Mouse (Mus musculus): ENCODE results near the gene Ppp4r4.

DNA sequence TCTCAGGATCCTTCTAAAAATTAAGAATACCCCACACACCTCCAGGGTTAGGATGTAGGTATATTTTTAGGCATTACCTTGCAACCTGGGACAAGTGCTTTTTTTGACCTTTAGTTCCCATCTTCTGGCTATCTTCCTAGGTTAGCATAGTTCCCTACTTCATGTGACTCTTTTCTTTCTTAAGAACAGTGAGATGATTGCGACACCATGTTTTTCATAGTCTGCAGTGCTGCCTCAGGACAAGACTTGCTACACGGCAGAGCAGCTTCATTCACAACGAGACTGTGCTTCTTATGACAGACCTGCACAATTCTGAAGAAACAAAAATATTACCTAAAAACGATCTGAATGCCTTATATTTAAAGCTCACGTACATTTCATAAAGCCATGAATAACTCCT lies 24.8 kb downstream of the Ppp4r4 start:
- TF ChIP-seq CTCF (conservative IDR thresholded peaks at IDR 0.05; ENCODE audit: low read length), result no peak
- no peak for TF ChIP-seq NANOG (IDR thresholded peaks at IDR 0.05; ENCODE audit: borderline replicate concordance, low read length)
